19 mouse cellular contexts compared by ENCODE assay signal in genomic region chr7:72314395-72315060, GRCm38 (mm10). TPM values are rescaled to one million over a fixed set of nuclear protein-coding genes. Genes with fewer than 3 reads are reported as not detected.
DNase-seq lines count a peak whose midpoint lies in the region; ATAC-seq lines count a peak whose summit lies in the region.
"Had no signal": no experiment of that assay in that cellular context is flagged by ENCODE, and none has a peak within 500 bp of the region (broad histone marks: within the 10 kb centered on the region; RNA-seq: fewer than 3 reads in every experiment).

No protein-coding gene starts in this region.

- peak; percentile 71 for ATAC-seq in activated CD4-positive, CD25-positive, alpha-beta regulatory T cell, adult 4 months
- ATAC-seq in monocyte, adult 5-6 weeks (replicated peaks; ENCODE audit: insufficient number of reproducible peaks, low FRiP score, low TSS enrichment, poor library complexity, severe bottlenecking) = peak; percentile 50; the same call in 1 of the 2 replicates
- ATAC-seq: forebrain, embryonic 13.5 days; hindbrain, embryonic 16.5 days; midbrain, embryonic 13.5 days had no signal

- DNase-seq in spleen, postnatal 36 days (ENCODE audit: low spot score in 2 of 2) = peak; percentile 49 to 57
- DNase-seq in spleen, postnatal 10 days (ENCODE audit: low spot score in 2 of 2) = no peak
- DNase-seq in thymus, postnatal 4 days = peak; percentile 17
- DNase-seq in cerebellum, adult 9-10 months = no peak
- DNase-seq in heart, adult 18-20 months = no peak
- no peak for DNase-seq in urinary bladder, postnatal 14 days (ENCODE audit: low spot score)
- DNase-seq: adrenal gland, adult 2 months; cerebellum, adult 11 months; cerebellum, postnatal 36 days; heart, postnatal 36 days; lung, adult 2 months; lung, postnatal 4 days; right cerebral cortex, adult 18-20 months had no signal

RNA-seq across cellular contexts. Expression of gene Mctp2, which starts 8.1 kb away (rescaled TPM):
- polyA plus RNA-seq in activated CD4-positive, CD25-positive, alpha-beta regulatory T cell, adult 4 months (2017; shearing (Covaris generic)) = 1 to 10 TPM; 2.3 to 2.4 TPM
- 18.9 to 54.3 TPM (median 21.2 TPM) in 3 replicates for total RNA-seq in monocyte, adult 5-6 weeks (2017)
- under 1 TPM; 0.20 to 0.54 TPM for total RNA-seq in heart, adult 18-20 months (2021)
- total RNA-seq: MEL had no signal

Comparison
In these comparisons a context has a peak if more than half of its experiments do, and no peak if none do; other contexts are left out.
1. DNase-seq: peak in spleen, postnatal 36 days (2 of 2) and thymus, postnatal 4 days (single experiment); none in spleen, postnatal 10 days (0 of 2), cerebellum, adult 9-10 months (single experiment), heart, adult 18-20 months (0 of 2) and urinary bladder, postnatal 14 days (single experiment).
2. RNA of gene Mctp2, which starts 8.1 kb away (total RNA-seq): 18.9 to 54.3 TPM in monocyte, adult 5-6 weeks; 0.20 to 0.54 TPM in heart, adult 18-20 months; every median in the first group is over 10 times any median in the second.